ENCODE assay signal across 22 mouse cellular contexts in genomic region chr11:63243906-63244416, GRCm38 (mm10).
DNase-seq lines count a peak whose midpoint lies in the region; ATAC-seq and TF ChIP-seq lines count a peak whose summit lies in the region.
"Had no signal": no experiment of that assay in that cellular context is flagged by ENCODE, and none has a peak within 500 bp of the region (broad histone marks: within the 10 kb centered on the region; RNA-seq: fewer than 3 reads in every experiment).

No protein-coding gene starts in this region.

- DNase-seq in heart, adult 11 months = peak; percentile 39
- DNase-seq in heart, adult 18-20 months = no peak
- DNase-seq in kidney, adult 2 months = peak; percentile 41
- no peak for DNase-seq in kidney, adult 18-20 months
- peak; percentile 85 for DNase-seq in midbrain, embryonic 11.5 days (ENCODE audit: low spot score, missing footprints)
- DNase-seq in gonadal fat pad, adult 2 months (ENCODE audit: low read depth) = peak; percentile 54
- DNase-seq: cerebellum, adult 9-11 months; gastrocnemius, postnatal 14 days; lung, postnatal 10 days; right cerebral cortex, adult 18-20 months; thymus, postnatal 14 days had no signal

- WGBS in kidney, adult 2 months = 62% methylated on average over 9 of the region's 9 CpGs
- 57% methylated on average over 9 of the region's 9 CpGs for WGBS in midbrain, embryonic 11.5 days
- WGBS in midbrain, embryonic 15.5 days = 52% methylated on average over 9 of the region's 9 CpGs

- TF ChIP-seq CTCF in kidney, adult 2 months (conservative IDR thresholded peaks at IDR 0.05; ENCODE audit: insufficient read depth, insufficient read length, low read depth, low read length) = no peak

- H3K27ac ChIP-seq in kidney, adult 2 months (ENCODE audit: insufficient read depth, low read depth, low read length) = no peak overlapping the region
- H3K27ac ChIP-seq in midbrain, embryonic 11.5 days (ENCODE audit: low read depth, low read length) = no peak overlapping the region
- no peak overlapping the region for H3K27ac ChIP-seq in midbrain, embryonic 15.5 days
- H3K27ac ChIP-seq: embryonic facial prominence, embryonic 12.5 days; forebrain, embryonic 15.5 days; heart, embryonic 10.5 days; hindbrain, embryonic 12.5 days; kidney, postnatal 0 days; limb, embryonic 12.5 days; liver, embryonic 14.5 days; neural tube, embryonic 13.5 days had no signal

- no peak overlapping the region for H3K9ac ChIP-seq in midbrain, embryonic 11.5 days (ENCODE audit: low read length)
- no peak overlapping the region for H3K9ac ChIP-seq in midbrain, embryonic 15.5 days
- H3K9ac ChIP-seq: embryonic facial prominence, embryonic 12.5 days; forebrain, embryonic 15.5 days; hindbrain, embryonic 12.5 days; limb, embryonic 12.5 days; liver, embryonic 14.5 days; neural tube, embryonic 13.5 days had no signal

- no peaks in the 10 kb centered on the region for H3K9me3 ChIP-seq in midbrain, embryonic 11.5 days (ENCODE audit: control insufficient read depth, low read length)
- H3K9me3 ChIP-seq in midbrain, embryonic 15.5 days = no peaks in the 10 kb centered on the region
- H3K9me3 ChIP-seq: embryonic facial prominence, embryonic 12.5 days; forebrain, embryonic 15.5 days; heart, embryonic 10.5 days; limb, embryonic 12.5 days; neural tube, embryonic 13.5 days had no signal

- no peaks in the 10 kb centered on the region for H3K27me3 ChIP-seq in kidney, adult 2 months (replicated peaks; ENCODE audit: control insufficient read depth, insufficient read depth, low read length)
- H3K27me3 ChIP-seq in midbrain, embryonic 11.5 days (ENCODE audit: control insufficient read depth, insufficient read depth, low read length) = no peaks in the 10 kb centered on the region
- H3K27me3 ChIP-seq in midbrain, embryonic 15.5 days (replicated peaks) = no peaks in the 10 kb centered on the region
- H3K27me3 ChIP-seq: embryonic facial prominence, embryonic 12.5 days; forebrain, embryonic 15.5 days; hindbrain, embryonic 12.5 days; neural tube, embryonic 13.5 days had no signal

- no peaks in the 10 kb centered on the region for H3K36me3 ChIP-seq in kidney, adult 2 months (ENCODE audit: control insufficient read depth, insufficient read depth, low read length)
- no peaks in the 10 kb centered on the region for H3K36me3 ChIP-seq in midbrain, embryonic 11.5 days (ENCODE audit: control insufficient read depth, insufficient read depth, low read length)
- H3K36me3 ChIP-seq in midbrain, embryonic 15.5 days (replicated peaks) = no peaks in the 10 kb centered on the region
- H3K36me3 ChIP-seq: embryonic facial prominence, embryonic 12.5 days; forebrain, embryonic 15.5 days; heart, embryonic 10.5 days; hindbrain, embryonic 12.5 days; limb, embryonic 12.5 days; neural tube, embryonic 13.5 days had no signal

- H3K4me1 ChIP-seq in kidney, adult 2 months (ENCODE audit: control insufficient read depth, insufficient read depth, low read length) = no peaks in the 10 kb centered on the region
- peaks cover 24% of the 10 kb centered on the region for H3K4me1 ChIP-seq in midbrain, embryonic 11.5 days (ENCODE audit: control insufficient read depth, insufficient read depth, low read length)
- H3K4me1 ChIP-seq in midbrain, embryonic 15.5 days = peaks cover 7% of the 10 kb centered on the region; the same call in 1 of the 2 replicates
- H3K4me1 ChIP-seq: megakaryocyte, embryonic 14.5 days had no signal

- no peak overlapping the region for H3K4me3 ChIP-seq in kidney, adult 2 months (ENCODE audit: insufficient read depth, low read depth, low read length)
- H3K4me3 ChIP-seq in midbrain, embryonic 11.5 days (ENCODE audit: low read depth, low read length) = no peak overlapping the region
- no peak overlapping the region for H3K4me3 ChIP-seq in midbrain, embryonic 15.5 days
- H3K4me3 ChIP-seq: embryonic facial prominence, embryonic 12.5 days; forebrain, embryonic 15.5 days; heart, embryonic 10.5 days; hindbrain, embryonic 12.5 days; limb, embryonic 12.5 days; megakaryocyte, embryonic 14.5 days; neural tube, embryonic 13.5 days had no signal

- no peak overlapping the region for H3K4me2 ChIP-seq in midbrain, embryonic 11.5 days
- no peak overlapping the region for H3K4me2 ChIP-seq in midbrain, embryonic 15.5 days
- H3K4me2 ChIP-seq: embryonic facial prominence, embryonic 12.5 days; forebrain, embryonic 15.5 days; hindbrain, embryonic 12.5 days; limb, embryonic 12.5 days; neural tube, embryonic 13.5 days had no signal

- no peak for ATAC-seq in midbrain, embryonic 11.5 days (ENCODE audit: low FRiP score)
- no peak for ATAC-seq in midbrain, embryonic 15.5 days (replicated peaks)
- ATAC-seq: forebrain, embryonic 15.5 days; inflammation-experienced regulatory T-cells, adult 6 months had no signal

- TF ChIP-seq POLR2A in kidney, adult 2 months (IDR thresholded peaks at IDR 0.05; ENCODE audit: low read depth, low read length) = no peak

Comparison
In these comparisons a context has a peak if more than half of its experiments do, and no peak if none do; other contexts are left out.
1. DNase-seq: peak in heart, adult 11 months (single experiment), kidney, adult 2 months (single experiment), midbrain, embryonic 11.5 days (single experiment) and gonadal fat pad, adult 2 months (single experiment); none in heart, adult 18-20 months (0 of 2) and kidney, adult 18-20 months (single experiment).